Mouse (Mus musculus) CH12.LX (cell line): ENCODE data around the gene Tbc1d22a. TPM values are rescaled to one million over a fixed set of nuclear protein-coding genes. Genes with fewer than 3 reads are reported as not detected.

Experiments used
- DNase-seq: peaks from one replicate; pipeline ENCODE4 v3.0.0-alpha.2; 2013; ENCODE audit errors: extremely low read depth
- H3K27ac ChIP-seq: 2 replicates; pipeline ENCODE4 v1.5.1; 2012; ENCODE audit warnings: low read depth, mild to moderate bottlenecking, control low read depth, moderate library complexity; ENCODE audit not compliant: insufficient read depth
- H3K27me3 ChIP-seq: replicated peaks from 2 replicates; pipeline ENCODE3; 2012; ENCODE audit warnings: inconsistent platforms
- H3K36me3 ChIP-seq, 2 experiments: replicated peaks in 1 of 2; 2 replicates each; pipeline versions ENCODE3 to v1.6.1; 2012; ENCODE audit warnings: inconsistent platforms in 1 of 2, low read length in 1 of 2, mild to moderate bottlenecking in 1 of 2, mixed read lengths in 1 of 2, moderate library complexity in 1 of 2; ENCODE audit not compliant: control insufficient read depth in 1 of 2, insufficient read depth in 1 of 2
- H3K4me1 ChIP-seq, 2 experiments: 2 replicates each; pipeline ENCODE4 v1.6.1; 2012; ENCODE audit warnings: inconsistent platforms in 1 of 2, moderate library complexity in 1 of 2; ENCODE audit not compliant: insufficient read depth in 2 of 2, control insufficient read depth in 1 of 2
- H3K4me2 ChIP-seq: 2 replicates; pipeline ENCODE4 v1.6.1; 2012; ENCODE audit warnings: low read depth, mild to moderate bottlenecking, control low read depth; ENCODE audit not compliant: poor library complexity, insufficient read depth, severe bottlenecking
- H3K4me3 ChIP-seq, 3 experiments: fragments of 150-350 bp in 1 of 3; sonication (generic) in 1 of 3; replicated peaks in 1 of 3; 2 replicates each; pipeline versions ENCODE3 to v1.5.1; 2011 to 2012; ENCODE audit warnings: low read depth in 2 of 3, low read length in 2 of 3, mild to moderate bottlenecking in 2 of 3, moderate library complexity in 2 of 3, control low read depth in 1 of 3, improper control_type of control experiment in 1 of 3, inconsistent platforms in 1 of 3, mixed read lengths in 1 of 3; ENCODE audit not compliant: poor library complexity in 1 of 3
- H3K79me2 ChIP-seq: replicated peaks from 2 replicates; pipeline ENCODE4 v1.6.1; 2012; ENCODE audit warnings: mild to moderate bottlenecking, moderate library complexity; ENCODE audit not compliant: control insufficient read depth, poor library complexity, insufficient read depth, severe bottlenecking; ENCODE audit errors: extremely low read depth
- H3K9ac ChIP-seq: 2 replicates; pipeline ENCODE4 v1.6.1; 2012; ENCODE audit warnings: low read depth, mild to moderate bottlenecking, control low read depth, moderate library complexity; ENCODE audit not compliant: insufficient read depth
- H3K9me3 ChIP-seq: replicated peaks from 2 replicates; pipeline ENCODE3; 2012; ENCODE audit warnings: low read length, inconsistent platforms, mixed read lengths
- CHD1 ChIP-seq: IDR thresholded peaks from 2 replicates; pipeline ENCODE4 v1.6.1; 2012; ENCODE audit warnings: low read depth, low read length, improper control_type of control experiment, inconsistent platforms
- CTCF ChIP-seq, 2 experiments: IDR thresholded peaks in 1 of 2; conservative IDR thresholded peaks in 1 of 2; 2 replicates each; pipeline ENCODE4 v1.5.1; 2011 to 2012; ENCODE audit warnings: low read depth in 2 of 2, low read length in 2 of 2, improper control_type of control experiment in 1 of 2, inconsistent platforms in 1 of 2, mild to moderate bottlenecking in 1 of 2, moderate library complexity in 1 of 2
- ELF1 ChIP-seq: IDR thresholded peaks from 2 replicates; pipeline ENCODE4 v1.6.1; 2014; ENCODE audit warnings: low read depth, mild to moderate bottlenecking, inconsistent platforms, low read length, improper control_type of control experiment
- EP300 ChIP-seq: IDR thresholded peaks from 2 replicates; pipeline ENCODE4 v1.6.1; 2011; ENCODE audit warnings: low read length, improper control_type of control experiment
- ETS1 ChIP-seq: conservative IDR thresholded peaks from 2 replicates; pipeline ENCODE4 v1.6.1; 2012; ENCODE audit warnings: low read depth, mild to moderate bottlenecking, inconsistent platforms, low read length, improper control_type of control experiment, moderate library complexity
- IRF4 ChIP-seq: IDR thresholded peaks from 2 replicates; pipeline ENCODE4 v1.6.1; 2014; ENCODE audit warnings: low read depth, mild to moderate bottlenecking, inconsistent platforms, low read length, improper control_type of control experiment
- KAT2A ChIP-seq: IDR thresholded peaks from 2 replicates; pipeline ENCODE4 v1.6.1; 2012; ENCODE audit warnings: low read length, improper control_type of control experiment, inconsistent platforms; ENCODE audit not compliant: insufficient replicate concordance
- MAX ChIP-seq: IDR thresholded peaks from 2 replicates; pipeline ENCODE4 v1.6.1; 2011; ENCODE audit warnings: low read length, improper control_type of control experiment
- MEF2A ChIP-seq: IDR thresholded peaks from 2 replicates; pipeline ENCODE4 v1.6.1; 2014; ENCODE audit warnings: low read depth, mild to moderate bottlenecking, inconsistent platforms, low read length, improper control_type of control experiment, borderline replicate concordance
- MYC ChIP-seq: IDR thresholded peaks from 2 replicates; pipeline ENCODE4 v1.6.1; 2011; ENCODE audit warnings: low read depth, mild to moderate bottlenecking, improper control_type of control experiment, low read length
- NELFE ChIP-seq: IDR thresholded peaks from 2 replicates; pipeline ENCODE4 v1.6.1; 2011; ENCODE audit warnings: low read depth, low read length, improper control_type of control experiment
- NRF1 ChIP-seq: IDR thresholded peaks from 2 replicates; pipeline ENCODE4 v1.6.1; 2014; ENCODE audit warnings: low read depth, mild to moderate bottlenecking, inconsistent platforms, low read length, improper control_type of control experiment, moderate library complexity
- PAX5 ChIP-seq: IDR thresholded peaks from 2 replicates; pipeline ENCODE4 v1.6.1; 2012; ENCODE audit warnings: low read length, inconsistent platforms, mixed read lengths
- POLR2A ChIP-seq: IDR thresholded peaks from 2 replicates; pipeline ENCODE4 v1.6.1; 2011; ENCODE audit warnings: low read depth, mild to moderate bottlenecking, improper control_type of control experiment, low read length
- RCOR1 ChIP-seq: conservative IDR thresholded peaks from 2 replicates; pipeline ENCODE4 v1.6.1; 2012; ENCODE audit warnings: low read depth, mild to moderate bottlenecking, inconsistent platforms, low read length, improper control_type of control experiment
- SIN3A ChIP-seq: IDR thresholded peaks from 2 replicates; pipeline ENCODE4 v1.6.1; 2012; ENCODE audit warnings: low read length, improper control_type of control experiment, inconsistent platforms
- TBP ChIP-seq: conservative IDR thresholded peaks from 2 replicates; pipeline ENCODE4 v1.6.1; 2011; ENCODE audit warnings: low read depth, low read length, improper control_type of control experiment
- TCF12 ChIP-seq: IDR thresholded peaks from 2 replicates; pipeline ENCODE4 v1.6.1; 2014; ENCODE audit warnings: low read depth, mild to moderate bottlenecking, inconsistent platforms, low read length, improper control_type of control experiment
- USF1 ChIP-seq: IDR thresholded peaks from 2 replicates; pipeline ENCODE4 v1.6.1; 2014; ENCODE audit warnings: low read depth, mild to moderate bottlenecking, inconsistent platforms, low read length, improper control_type of control experiment
- USF2 ChIP-seq: conservative IDR thresholded peaks from 2 replicates; pipeline ENCODE4 v1.6.1; 2011; ENCODE audit warnings: low read depth, low read length, improper control_type of control experiment
- ZMIZ1 ChIP-seq: IDR thresholded peaks from 2 replicates; pipeline ENCODE4 v1.6.1; 2012; ENCODE audit warnings: low read depth, mild to moderate bottlenecking, inconsistent platforms, low read length, improper control_type of control experiment
- ZNF384 ChIP-seq: IDR thresholded peaks from 2 replicates; pipeline ENCODE4 v1.6.1; 2012; ENCODE audit warnings: low read depth, low read length, improper control_type of control experiment, inconsistent platforms
- dilution Hi-C: fragments of 300-500 bp; cut with MboI; formaldehyde crosslinking; loops from 2 replicates; pipeline ENCODE4 v1.14.3; 2020; ENCODE audit warnings: low sequenced_read_pairs; ENCODE audit not compliant: extremely low pct_unique_long_range_greater_than_20kb, extremely low pct_ligation_motif_present
- in situ Hi-C: fragments of 300-500 bp; cut with MboI; formaldehyde crosslinking; loops from 3 replicates; pipeline ENCODE4 v1.14.3; 2019; ENCODE audit warnings: low sequenced_read_pairs, low pct_ligation_motif_present, low pct_unique_long_range_greater_than_20kb, mixed read lengths
- polyA plus RNA-seq: library from polyadenylated mRNA; unstranded; fragments of >175 nt; gene quantifications from 2 replicates; pipeline ENCODE4 v1.2.1, GENCODE M21; 2012; ENCODE audit warnings: low read depth; ENCODE audit not compliant: insufficient read length
- total RNA-seq, 2 experiments: library from RNA; depleted of rRNA; stranded (reverse); fragments of 300-350 nt in 1 of 2; fragments of >200 nt in 1 of 2; gene quantifications; 2 replicates each; pipeline ENCODE4 v1.2.3; 2012 to 2014

The Tbc1d22a gene
- total and polyA plus RNA-seq, 3 experiments: 17.6 to 20.2 (median 19.4) TPM

DNA sequence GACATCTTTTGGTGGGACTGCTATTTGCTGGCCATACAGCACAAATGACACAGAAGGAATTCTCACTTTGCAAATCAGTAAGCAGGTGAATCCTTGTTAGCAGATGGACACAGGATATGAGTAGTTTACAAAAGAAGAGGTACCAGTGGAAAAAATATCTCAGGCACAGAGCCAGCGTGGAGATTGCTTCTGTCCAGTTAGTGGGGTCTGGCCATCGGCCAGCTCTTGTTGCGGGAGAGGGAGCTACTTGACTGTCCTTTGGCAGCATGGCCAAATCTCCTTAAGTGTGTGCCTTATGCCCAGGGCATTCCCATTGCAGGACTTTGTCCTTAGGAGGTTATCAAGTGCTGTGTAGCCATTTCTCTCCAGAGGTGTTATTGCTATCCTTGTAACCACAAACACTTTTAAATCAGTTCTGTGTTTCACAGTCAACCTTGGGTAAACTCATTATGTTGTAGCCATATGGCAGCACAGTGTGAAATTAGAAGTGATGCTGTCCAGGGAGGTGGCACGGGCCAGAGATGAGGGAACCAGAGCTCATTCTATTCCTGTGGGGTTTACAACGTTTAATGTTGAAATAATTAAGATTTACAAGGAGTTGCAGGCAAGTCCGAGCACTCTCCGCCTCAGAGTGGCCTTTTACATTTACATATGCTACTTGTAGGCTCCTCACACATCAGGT lies 17.7 kb downstream of the Tbc1d22a start:
- Histone ChIP-seq H3K27me3 (no peaks in the 10 kb centered on the region), H3K36me3 (peaks cover 9 to 46% of the 10 kb centered on the region in 2 experiments), H3K79me2 (no peaks in the 10 kb centered on the region), H3K9me3 (no peaks in the 10 kb centered on the region), H3K4me1 (peaks cover 0 to 35% of the 10 kb centered on the region in 2 experiments; a peak in 2 of 4 replicates), H3K9ac (no peak overlapping the region), H3K4me2 (no peak overlapping the region), H3K4me3 (no peak overlapping the region), H3K27ac (no peak overlapping the region)
- DNase-seq: no peak
- TF ChIP-seq POLR2A (no peak), MAX (no peak), RCOR1 (no peak), NRF1 (no peak), MEF2A (no peak), CTCF (conservative IDR thresholded peaks at IDR 0.05 in 1 of 2, IDR thresholded peaks at IDR 0.05 in 1 of 2; ENCODE audit: low read depth in 2 of 2, low read length in 2 of 2) (no peak), MYC (no peak), IRF4 (no peak), NELFE (no peak), ELF1 (no peak), TBP (no peak), PAX5 (no peak), ETS1 (no peak)
- in situ Hi-C loops (loop anchor here (25.0 kb wide), 1 partner anchor 330 kb away; no protein-coding TSS in a partner anchor), dilution Hi-C loops (no loop called here)

DNA sequence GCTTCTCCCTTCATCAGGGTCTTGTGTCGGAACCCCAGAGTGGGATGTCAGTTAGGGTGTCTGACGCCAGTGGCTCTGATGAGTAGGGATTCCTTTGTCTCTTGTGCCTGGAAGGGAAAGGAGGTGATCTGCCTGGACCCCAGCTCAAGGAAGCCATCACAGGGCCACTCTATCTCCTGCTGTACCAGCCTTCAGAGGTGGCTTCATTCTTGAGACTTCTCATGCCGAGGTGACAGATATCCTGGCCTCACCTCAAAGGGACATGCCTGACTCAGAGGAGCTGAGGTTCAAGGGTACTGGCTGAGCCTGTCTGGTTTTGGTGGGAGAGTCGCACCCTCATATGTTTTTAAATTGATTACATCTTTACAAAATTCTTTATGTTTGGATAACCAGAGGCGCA lies 19.7 kb downstream of the Tbc1d22a start:
- Histone ChIP-seq H3K4me1 (peaks cover 6 to 44% of the 10 kb centered on the region in 2 experiments), H3K27ac (no peak overlapping the region), H3K27me3 (no peaks in the 10 kb centered on the region), H3K4me2 (no peak overlapping the region), H3K9me3 (no peaks in the 10 kb centered on the region), H3K36me3 (peaks cover 13 to 58% of the 10 kb centered on the region in 2 experiments), H3K4me3 (no peak overlapping the region), H3K79me2 (no peaks in the 10 kb centered on the region), H3K9ac (no peak overlapping the region)
- dilution Hi-C loops (no loop called here), in situ Hi-C loops (loop anchor here (25.0 kb wide), 1 partner anchor 328 kb away; no protein-coding TSS in a partner anchor)
- DNase-seq: no peak
- no peak for TF ChIP-seq USF2
- no peak for TF ChIP-seq ETS1
- TF ChIP-seq USF1: no peak
- no peak for TF ChIP-seq ZMIZ1
- no peak for TF ChIP-seq KAT2A
- TF ChIP-seq SIN3A: no peak
- no peak for TF ChIP-seq ZNF384
- no peak for TF ChIP-seq MEF2A
- no peak for TF ChIP-seq EP300
- no peak for TF ChIP-seq TCF12
- no peak for TF ChIP-seq CHD1
- TF ChIP-seq CTCF (conservative IDR thresholded peaks at IDR 0.05 in 1 of 2, IDR thresholded peaks at IDR 0.05 in 1 of 2; ENCODE audit: low read depth in 2 of 2, low read length in 2 of 2): no peak
